9 mouse cellular contexts compared by ENCODE assay signal in genomic region chr14:54712861-54713260, GRCm38 (mm10). TPM values are rescaled to one million over a fixed set of nuclear protein-coding genes. Genes with fewer than 3 reads are reported as not detected.
DNase-seq lines count a peak whose midpoint lies in the region; ATAC-seq lines count a peak whose summit lies in the region.
"Had no signal": no experiment of that assay in that cellular context is flagged by ENCODE, and none has a peak within 500 bp of the region (broad histone marks: within the 10 kb centered on the region; RNA-seq: fewer than 3 reads in every experiment).

No protein-coding gene starts in this region.

- 67% methylated on average over 8 of the region's 8 CpGs for WGBS in kidney, embryonic 14.5 days
- WGBS in forebrain, embryonic 14.5 days = 84% methylated on average over 8 of the region's 8 CpGs

- no peak overlapping the region for H3K4me2 ChIP-seq in kidney, embryonic 14.5 days (replicated peaks; ENCODE audit: low read depth, low read length)
- H3K4me2 ChIP-seq in forebrain, embryonic 14.5 days (ENCODE audit: low read length) = no peak overlapping the region
- H3K4me2 ChIP-seq: lung, embryonic 15.5 days had no signal

- H3K4me1 ChIP-seq in kidney, embryonic 14.5 days (ENCODE audit: control insufficient read depth, insufficient read depth, low read length) = peaks cover 6% of the 10 kb centered on the region; the same call in 1 of the 2 replicates
- H3K4me1 ChIP-seq in forebrain, embryonic 14.5 days (ENCODE audit: control insufficient read depth, insufficient read depth, low read length) = peaks cover 2% of the 10 kb centered on the region; the same call in 1 of the 2 replicates

- H3K27ac ChIP-seq in kidney, embryonic 14.5 days (ENCODE audit: low read depth, low read length) = no peak overlapping the region
- H3K27ac ChIP-seq in forebrain, embryonic 14.5 days (ENCODE audit: low read depth, low read length) = no peak overlapping the region
- H3K27ac ChIP-seq: lung, embryonic 15.5 days had no signal

- DNase-seq in kidney, adult 18-20 months = peak; percentile 38
- peak; percentile 23 for DNase-seq in brain, adult 2 months (ENCODE audit: low read depth, low spot score)
- peak; percentile 57 to 61 for DNase-seq in kidney, postnatal 36 days
- peak; percentile 49 to 68 for DNase-seq in lung, postnatal 4 days
- no peak for DNase-seq in forebrain, embryonic 14.5 days (ENCODE audit: low spot score)
- no peak for DNase-seq in Muller cell, postnatal 12 days (ENCODE audit: inconsistent ontology term)
- DNase-seq in cerebellum, adult 8-10 months = no peak

- no peak overlapping the region for H3K9ac ChIP-seq in kidney, embryonic 14.5 days (ENCODE audit: low read depth, low read length)
- no peak overlapping the region for H3K9ac ChIP-seq in forebrain, embryonic 14.5 days (ENCODE audit: low read length)
- H3K9ac ChIP-seq: lung, embryonic 15.5 days had no signal

- H3K9me3 ChIP-seq in kidney, embryonic 14.5 days (ENCODE audit: control insufficient read depth, low read length) = no peaks in the 10 kb centered on the region
- no peaks in the 10 kb centered on the region for H3K9me3 ChIP-seq in forebrain, embryonic 14.5 days (replicated peaks; ENCODE audit: control insufficient read depth, low read length)
- H3K9me3 ChIP-seq: lung, embryonic 15.5 days had no signal

- no peak overlapping the region for H3K4me3 ChIP-seq in kidney, embryonic 14.5 days (ENCODE audit: low read length)
- H3K4me3 ChIP-seq in forebrain, embryonic 14.5 days (ENCODE audit: low read depth, low read length) = no peak overlapping the region
- H3K4me3 ChIP-seq: lung, embryonic 15.5 days had no signal

- H3K36me3 ChIP-seq in kidney, embryonic 14.5 days (ENCODE audit: control insufficient read depth, insufficient read depth, low read length) = no peaks in the 10 kb centered on the region
- no peaks in the 10 kb centered on the region for H3K36me3 ChIP-seq in forebrain, embryonic 14.5 days (ENCODE audit: control insufficient read depth, insufficient read depth, low read length)
- H3K36me3 ChIP-seq: lung, embryonic 15.5 days had no signal

- ATAC-seq in kidney, embryonic 14.5 days (ENCODE audit: low FRiP score, low TSS enrichment) = no peak
- no peak for ATAC-seq in forebrain, embryonic 14.5 days

- no peaks in the 10 kb centered on the region for H3K27me3 ChIP-seq in kidney, embryonic 14.5 days (ENCODE audit: control insufficient read depth, insufficient read depth, low read length)
- H3K27me3 ChIP-seq in forebrain, embryonic 14.5 days (replicated peaks; ENCODE audit: control insufficient read depth, insufficient read depth, low read length) = no peaks in the 10 kb centered on the region

RNA-seq across cellular contexts. Expression of gene Cebpe, which starts 0.9 kb away (rescaled TPM):
- polyA plus RNA-seq in kidney, embryonic 14.5 days (2014; fragmentation: Nextera tagmentation; extraction: Ambion mirVana) = not detected in 2 replicates
- not detected in 2 replicates for polyA plus RNA-seq in forebrain, embryonic 14.5 days (2014; fragmentation: Nextera tagmentation; extraction: Ambion mirVana)
- polyA plus RNA-seq: lung, embryonic 15.5 days had no signal

RNA-seq across cellular contexts. Expression of gene Gm29776, which starts 14.2 kb away (rescaled TPM):
- polyA plus RNA-seq in kidney, embryonic 14.5 days (2014; fragmentation: Nextera tagmentation; extraction: Ambion mirVana) = 0.08 and 0.16 TPM in 2 replicates
- polyA plus RNA-seq in forebrain, embryonic 14.5 days (2014; fragmentation: Nextera tagmentation; extraction: Ambion mirVana) = 0.14 and 0.15 TPM in 2 replicates

RNA-seq across cellular contexts. Expression of gene Acin1, which starts 26.1 kb away (rescaled TPM):
- polyA plus RNA-seq in kidney, embryonic 14.5 days (2014; fragmentation: Nextera tagmentation; extraction: Ambion mirVana) = 161 and 169 TPM in 2 replicates
- 121 and 140 TPM in 2 replicates for polyA plus RNA-seq in forebrain, embryonic 14.5 days (2014; fragmentation: Nextera tagmentation; extraction: Ambion mirVana)

RNA-seq across cellular contexts. Expression of gene 1700123O20Rik, which starts 26.8 kb away (rescaled TPM):
- polyA plus RNA-seq in kidney, embryonic 14.5 days (2014; fragmentation: Nextera tagmentation; extraction: Ambion mirVana) = 89.8 and 110 TPM in 2 replicates
- polyA plus RNA-seq in forebrain, embryonic 14.5 days (2014; fragmentation: Nextera tagmentation; extraction: Ambion mirVana) = 89.3 and 91.5 TPM in 2 replicates

Comparison
In these comparisons a context has a peak if more than half of its experiments do, and no peak if none do; other contexts are left out.
1. DNase-seq: peak in kidney, adult 18-20 months (single experiment), brain, adult 2 months (single experiment), kidney, postnatal 36 days (2 of 2) and lung, postnatal 4 days (2 of 2); none in forebrain, embryonic 14.5 days (single experiment), Muller cell, postnatal 12 days (single experiment) and cerebellum, adult 8-10 months (single experiment).